ENCODE assay signal across 18 mouse cellular contexts in genomic region chr7:144665585-144665984, GRCm38 (mm10).
"Had no signal": no experiment of that assay in that cellular context is flagged by ENCODE, and none has a peak within 500 bp of the region (broad histone marks: within the 10 kb centered on the region; RNA-seq: fewer than 3 reads in every experiment).

No protein-coding gene starts in this region.

- H3K4me3 ChIP-seq: myocyte; neural tube, embryonic 13.5 days; neural tube, embryonic 15.5 days had no signal

- H3K9ac ChIP-seq: lung, embryonic 14.5 days; neural tube, embryonic 13.5 days; neural tube, embryonic 15.5 days had no signal

- H3K9me3 ChIP-seq: neural tube, embryonic 13.5 days; neural tube, embryonic 15.5 days had no signal

- H3K36me3 ChIP-seq: neural tube, embryonic 13.5 days; neural tube, embryonic 15.5 days had no signal

- H3K27ac ChIP-seq: neural tube, embryonic 13.5 days; neural tube, embryonic 15.5 days had no signal

- H3K4me2 ChIP-seq: lung, embryonic 14.5 days; midbrain, embryonic 11.5 days; neural tube, embryonic 13.5 days; neural tube, embryonic 15.5 days had no signal

- ATAC-seq: midbrain, embryonic 16.5 days had no signal

- DNase-seq: lung, adult 18-20 months; lung, embryonic 14.5 days; lung, postnatal 10 days; lung, postnatal 4 days; midbrain, embryonic 14.5 days; retina, postnatal 1 day; right cerebral cortex, adult 18-20 months; right cerebral cortex, postnatal 25 days; right cerebral cortex, postnatal 4 days; spleen, adult 18-20 months; thymus, adult 18-20 months; thymus, postnatal 14 days; thymus, postnatal 36 days had no signal

- H3K27me3 ChIP-seq: neural tube, embryonic 13.5 days; neural tube, embryonic 15.5 days had no signal
